Mouse (Mus musculus) liver, embryonic 16.5 days (tissue): ENCODE data around the gene Slc22a17. TPM values are rescaled to one million over a fixed set of nuclear protein-coding genes. Genes with fewer than 3 reads are reported as not detected.

Experiments used
- ATAC-seq: fragments of 200-750 bp; cut with Nextera tagmentation; 2 replicates; pipeline ENCODE4 v1.8.0; 2017; ENCODE audit warnings: low read depth, mild to moderate bottlenecking, moderate number of reproducible peaks, moderate library complexity
- H3K27ac ChIP-seq: fragments of 300-500 bp; sonication (generic); 2 replicates; pipeline ENCODE4 v1.5.1; 2014; ENCODE audit warnings: mild to moderate bottlenecking, low read length
- H3K27me3 ChIP-seq: fragments of 300-500 bp; sonication (generic); 2 replicates; pipeline ENCODE4 v1.6.1; 2014; ENCODE audit warnings: low read depth, low read length, mixed read lengths; ENCODE audit not compliant: control insufficient read depth, insufficient read depth
- H3K36me3 ChIP-seq: fragments of 300-500 bp; sonication (generic); 2 replicates; pipeline ENCODE4 v1.6.1; 2014; ENCODE audit warnings: mild to moderate bottlenecking; ENCODE audit not compliant: control insufficient read depth, insufficient read depth
- H3K4me1 ChIP-seq: fragments of 300-500 bp; sonication (generic); 2 replicates; pipeline ENCODE4 v1.6.1; 2014; ENCODE audit warnings: low read depth, low read length, mixed read lengths; ENCODE audit not compliant: control insufficient read depth
- H3K4me2 ChIP-seq: fragments of 300-500 bp; sonication (generic); 2 replicates; pipeline ENCODE4 v1.6.1; 2014; ENCODE audit warnings: low read depth, low read length, mixed read lengths
- H3K4me3 ChIP-seq: fragments of 300-500 bp; sonication (generic); 2 replicates; pipeline ENCODE4 v1.5.1; 2014; ENCODE audit warnings: low read depth, mild to moderate bottlenecking, low read length
- H3K9ac ChIP-seq: fragments of 300-500 bp; sonication (generic); 2 replicates; pipeline ENCODE4 v1.6.1; 2014; ENCODE audit warnings: low read depth, low read length
- H3K9me3 ChIP-seq: fragments of 300-500 bp; sonication (generic); replicated peaks from 2 replicates; pipeline ENCODE4 v1.6.1; 2016; ENCODE audit warnings: low read length; ENCODE audit not compliant: control insufficient read depth
- WGBS: fragments of 180-500 bp; shearing (Covaris S2); extraction: QIAGEN DNeasy Blood & Tissue Kit; methylation state at CpG from one replicate; pipeline ENCODE4 v1.1.7; 2014; ENCODE audit not compliant: insufficient replicate concordance; 5-methylcytosine and 5-hydroxymethylcytosine counted together
- polyA plus RNA-seq: library from polyadenylated mRNA; unstranded; fragments of >200 nt; fragmentation: Nextera tagmentation; extraction: Ambion mirVana; gene quantifications from 2 replicates; pipeline ENCODE4 v1.2.1, GENCODE M21; 2015

Gene Slc22a17
- polyA plus RNA-seq, 1 experiment from 2014 or later = 1.5 TPM

GRCm38 (mm10) chr14:54876539-54877047 lies 36.3 kb downstream of the Slc22a17 start:
- peaks cover 18% of the 10 kb centered on the region for H3K4me1 ChIP-seq
- H3K36me3 ChIP-seq = no peaks in the 10 kb centered on the region
- no peaks in the 10 kb centered on the region for H3K9me3 ChIP-seq
- H3K4me2 ChIP-seq = peak overlapping the region; percentile 99
- H3K27ac ChIP-seq = peak overlapping the region; percentile 62
- peak; percentile 95 for ATAC-seq
- WGBS = under 1% methylated on average over 67 of the region's 72 CpGs
- peak overlapping the region; percentile 80 for H3K4me3 ChIP-seq
- H3K9ac ChIP-seq = peak overlapping the region; percentile 76
- peaks cover 3% of the 10 kb centered on the region for H3K27me3 ChIP-seq

- 4% methylated on average over 36 of the region's 36 CpGs for WGBS
- no peaks in the 10 kb centered on the region for H3K9me3 ChIP-seq
- peaks cover 18% of the 10 kb centered on the region for H3K4me1 ChIP-seq
- peak overlapping the region; percentile 76 for H3K9ac ChIP-seq
- peaks cover 3% of the 10 kb centered on the region for H3K27me3 ChIP-seq
- peak overlapping the region; percentile 99 for H3K4me2 ChIP-seq
- H3K36me3 ChIP-seq = no peaks in the 10 kb centered on the region
- ATAC-seq = peak; percentile 1
- H3K27ac ChIP-seq = peak overlapping the region; percentile 7; the same call in 1 of the 2 replicates
- peak overlapping the region; percentile 80 for H3K4me3 ChIP-seq
These were observed 36.9 kb downstream of the Slc22a17 start for GRCm38 (mm10) chr14:54875844-54876538.

GRCm38 (mm10) chr14:54874165-54874564 lies 38.8 kb downstream of the Slc22a17 start:
- ATAC-seq = no peak
- 74% methylated on average over 3 of the region's 3 CpGs for WGBS
- Histone ChIP-seq H3K27me3 (peaks cover 3% of the 10 kb centered on the region), H3K9ac (no peak overlapping the region), H3K4me3 (no peak overlapping the region), H3K27ac (no peak overlapping the region), H3K4me2 (no peak overlapping the region), H3K9me3 (no peaks in the 10 kb centered on the region), H3K36me3 (no peaks in the 10 kb centered on the region), H3K4me1 (peaks cover 18% of the 10 kb centered on the region)

GRCm38 (mm10) chr14:54870861-54871260 lies 42.1 kb downstream of the Slc22a17 start, which contains the start of gene Homez:
TSS of gene Homez (minus strand) at chr14:54870961.
- Histone ChIP-seq H3K27me3 (no peaks in the 10 kb centered on the region; the same call in none of the 2 replicates), H3K4me3 (no peak within 1 kb of the TSS), H3K4me2 (no peak within 1 kb of the TSS), H3K4me1 (peaks cover 4% of the 10 kb centered on the region), H3K27ac (no peak within 1 kb of the TSS), H3K9me3 (no peaks in the 10 kb centered on the region), H3K9ac (no peak within 1 kb of the TSS), H3K36me3 (no peaks in the 10 kb centered on the region)
- WGBS = 69% methylated on average over 5 of the region's 5 CpGs
- ATAC-seq = no peak

- no peak overlapping the region for H3K4me2 ChIP-seq
- no peak for ATAC-seq
- no peak overlapping the region for H3K9ac ChIP-seq
- H3K27ac ChIP-seq = no peak overlapping the region
- WGBS = 60% methylated on average over 4 of the region's 4 CpGs
- H3K27me3 ChIP-seq = no peaks in the 10 kb centered on the region
- H3K4me3 ChIP-seq = no peak overlapping the region
- no peaks in the 10 kb centered on the region for H3K9me3 ChIP-seq
- peaks cover 4% of the 10 kb centered on the region for H3K4me1 ChIP-seq
- no peaks in the 10 kb centered on the region for H3K36me3 ChIP-seq
These were observed 44.9 kb downstream of the Slc22a17 start for GRCm38 (mm10) chr14:54868026-54868425.

- peaks cover 4% of the 10 kb centered on the region for H3K4me1 ChIP-seq
- no peak overlapping the region for H3K9ac ChIP-seq
- no peak for ATAC-seq
- H3K27ac ChIP-seq = no peak overlapping the region
- H3K27me3 ChIP-seq = no peaks in the 10 kb centered on the region
- H3K9me3 ChIP-seq = no peaks in the 10 kb centered on the region
- H3K4me3 ChIP-seq = no peak overlapping the region
- H3K4me2 ChIP-seq = no peak overlapping the region
- WGBS = 56% methylated on average over 5 of the region's 5 CpGs
- H3K36me3 ChIP-seq = no peaks in the 10 kb centered on the region
These were observed 46.0 kb downstream of the Slc22a17 start for GRCm38 (mm10) chr14:54866936-54867335.

GRCm38 (mm10) chr14:54866268-54866667 lies 46.7 kb downstream of the Slc22a17 start:
- H3K4me1 ChIP-seq = peaks cover 4% of the 10 kb centered on the region
- no peak overlapping the region for H3K27ac ChIP-seq
- H3K9me3 ChIP-seq = no peaks in the 10 kb centered on the region
- ATAC-seq = no peak
- no peak overlapping the region for H3K4me2 ChIP-seq
- H3K4me3 ChIP-seq = no peak overlapping the region
- H3K36me3 ChIP-seq = no peaks in the 10 kb centered on the region
- H3K27me3 ChIP-seq = no peaks in the 10 kb centered on the region
- no peak overlapping the region for H3K9ac ChIP-seq
- WGBS = 29% methylated on average over 3 of the region's 3 CpGs

- WGBS = 60% methylated on average over 5 of the region's 5 CpGs
- H3K27me3 ChIP-seq = no peaks in the 10 kb centered on the region
- no peaks in the 10 kb centered on the region for H3K9me3 ChIP-seq
- no peak overlapping the region for H3K9ac ChIP-seq
- no peak for ATAC-seq
- H3K4me2 ChIP-seq = no peak overlapping the region
- H3K36me3 ChIP-seq = no peaks in the 10 kb centered on the region
- H3K4me3 ChIP-seq = no peak overlapping the region
- H3K4me1 ChIP-seq = peaks cover 4% of the 10 kb centered on the region
- no peak overlapping the region for H3K27ac ChIP-seq
These were observed 47.3 kb downstream of the Slc22a17 start for GRCm38 (mm10) chr14:54865626-54866025.

- Histone ChIP-seq H3K9ac (peak overlapping the region; percentile 79), H3K27me3 (no peaks in the 10 kb centered on the region), H3K9me3 (no peaks in the 10 kb centered on the region), H3K36me3 (no peaks in the 10 kb centered on the region), H3K27ac (peak overlapping the region; percentile 40), H3K4me2 (peak overlapping the region; percentile 95), H3K4me3 (peak overlapping the region; percentile 89), H3K4me1 (peaks cover 4% of the 10 kb centered on the region)
- 9% methylated on average over 21 of the region's 21 CpGs for WGBS
- no peak for ATAC-seq
These were observed 48.5 kb downstream of the Slc22a17 start for GRCm38 (mm10) chr14:54864313-54865036.
